35 mouse cellular contexts compared by ENCODE assay signal in genomic region chr7:92642358-92642757, GRCm38 (mm10). TPM values are rescaled to one million over a fixed set of nuclear protein-coding genes. Genes with fewer than 3 reads are reported as not detected.
"Had no signal": no experiment of that assay in that cellular context is flagged by ENCODE, and none has a peak within 500 bp of the region (broad histone marks: within the 10 kb centered on the region; RNA-seq: fewer than 3 reads in every experiment).

No protein-coding gene starts in this region.

- ATAC-seq: hindbrain, embryonic 16.5 days; hindbrain, postnatal 0 days; inflammation-experienced regulatory T-cells, adult 6 months; intestine, embryonic 16.5 days; intestine, postnatal 0 days had no signal

- H3K27ac ChIP-seq: heart, embryonic 10.5 days; heart, embryonic 13.5 days; heart, embryonic 15.5 days; hindbrain, embryonic 10.5 days; hindbrain, embryonic 12.5 days; hindbrain, embryonic 13.5 days; hindbrain, embryonic 14.5 days; hindbrain, embryonic 15.5 days; hindbrain, postnatal 0 days; intestine, embryonic 15.5 days; kidney, embryonic 15.5 days; kidney, postnatal 0 days; layer of hippocampus, adult 2 months had no signal

- H3K9me3 ChIP-seq: heart, embryonic 10.5 days; heart, embryonic 12.5 days; heart, embryonic 13.5 days; heart, embryonic 15.5 days; hindbrain, embryonic 10.5 days; hindbrain, embryonic 12.5 days; hindbrain, embryonic 13.5 days; hindbrain, embryonic 15.5 days; intestine, embryonic 15.5 days; kidney, embryonic 15.5 days had no signal

- H3K4me2 ChIP-seq: heart, embryonic 11.5 days; heart, embryonic 12.5 days; heart, embryonic 13.5 days; heart, embryonic 15.5 days; hindbrain, embryonic 12.5 days; hindbrain, embryonic 13.5 days; hindbrain, embryonic 14.5 days; hindbrain, embryonic 15.5 days; intestine, embryonic 15.5 days; kidney, embryonic 15.5 days had no signal

- H3K4me3 ChIP-seq: heart, embryonic 10.5 days; heart, embryonic 12.5 days; heart, embryonic 13.5 days; heart, embryonic 15.5 days; hindbrain, embryonic 10.5 days; hindbrain, embryonic 12.5 days; hindbrain, embryonic 13.5 days; hindbrain, embryonic 15.5 days; intestine, embryonic 15.5 days; kidney, embryonic 15.5 days; layer of hippocampus, adult 2 months had no signal

- H3K27me3 ChIP-seq: heart, embryonic 12.5 days; heart, embryonic 13.5 days; heart, embryonic 15.5 days; hindbrain, embryonic 12.5 days; hindbrain, embryonic 13.5 days; hindbrain, embryonic 15.5 days; intestine, embryonic 15.5 days; kidney, embryonic 15.5 days had no signal

- H3K4me1 ChIP-seq: heart, embryonic 10.5 days; intestine, embryonic 15.5 days had no signal

- DNase-seq: heart, postnatal 10 days; heart, postnatal 14 days; heart, postnatal 36 days; heart, postnatal 4 days; kidney, adult 11 months; kidney, adult 18-20 months; kidney, adult 2 months; kidney, adult 8-10 months; kidney, adult 9 months; kidney, postnatal 10 days; kidney, postnatal 14 days; kidney, postnatal 25 days; kidney, postnatal 36 days; kidney, postnatal 4 days; layer of hippocampus, adult 9-11 months; layer of hippocampus, postnatal 36 days had no signal

- H3K9ac ChIP-seq: heart, embryonic 12.5 days; heart, embryonic 13.5 days; heart, embryonic 15.5 days; hindbrain, embryonic 12.5 days; hindbrain, embryonic 13.5 days; hindbrain, embryonic 14.5 days; hindbrain, embryonic 15.5 days; intestine, embryonic 15.5 days; kidney, embryonic 15.5 days had no signal

RNA-seq across cellular contexts. Expression of gene Ankrd42, which starts 5.4 kb away (rescaled TPM):
- polyA plus RNA-seq: inflammation-experienced regulatory T-cells, adult 6 months had no signal
